Mouse (Mus musculus): ENCODE measurements around the gene Pank3.
A peak's percentile ranks its signal among the peaks of the same experiment; 100 is the strongest.
"Not testable (repeated sequence)": the region's sequence is repeated elsewhere in the genome, so short reads cannot be mapped to it uniquely, and the experiment has no call there.

The Pank3 gene

GRCm38 (mm10) chr11:35780336-35780735 lies 11.1 kb downstream of the Pank3 start:
- no peak for DNase-seq

GRCm38 (mm10) chr11:35782444-35782843 lies 13.2 kb downstream of the Pank3 start:
- no peak for DNase-seq

GRCm38 (mm10) chr11:35783038-35783437 lies 13.8 kb downstream of the Pank3 start:
- no peak for DNase-seq

GRCm38 (mm10) chr11:35784002-35784401 lies 14.7 kb downstream of the Pank3 start:
- no peak for DNase-seq

GRCm38 (mm10) chr11:35784537-35784936 lies 15.3 kb downstream of the Pank3 start:
- no peak for DNase-seq

DNA sequence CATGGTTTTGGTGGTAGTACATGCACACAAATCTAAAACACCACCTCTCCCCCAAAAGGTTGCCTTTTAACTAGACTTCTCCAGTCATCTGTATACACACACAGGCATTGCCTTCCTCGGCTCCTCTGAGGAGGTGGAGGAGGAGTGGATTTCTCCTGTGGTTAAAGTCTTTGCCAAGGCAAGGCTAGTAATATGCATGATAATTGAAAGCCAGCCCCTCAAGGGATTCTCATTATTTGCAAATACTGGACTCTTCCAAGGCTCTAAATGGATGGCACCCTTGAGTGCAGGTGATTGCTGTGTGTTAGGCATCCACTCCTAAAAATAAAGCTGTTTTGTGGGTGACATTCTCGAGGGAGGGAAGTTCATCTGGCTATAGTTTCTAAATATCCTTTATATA lies 19.2 kb downstream of the Pank3 start:
- no peak for DNase-seq

DNA sequence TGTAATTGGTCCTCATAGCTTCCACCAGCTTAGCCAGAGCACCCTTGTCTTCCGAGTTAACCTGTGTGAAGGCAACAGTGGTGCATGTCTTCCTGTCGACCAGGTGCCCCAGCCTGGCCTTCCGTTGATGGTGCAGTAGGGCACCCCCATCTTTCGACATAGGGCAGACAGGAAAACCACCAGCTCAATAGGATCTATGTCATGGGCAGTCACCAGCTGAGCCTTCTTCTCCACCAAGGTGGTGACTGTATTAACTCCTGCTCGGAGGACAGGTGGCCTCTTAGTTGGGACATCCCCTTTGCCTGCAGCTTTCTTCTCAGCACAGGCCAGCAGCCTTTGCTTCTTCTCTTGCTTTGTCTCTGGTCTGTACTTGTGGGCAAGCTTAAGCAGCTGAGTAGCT lies 23.5 kb downstream of the Pank3 start:
- DNase-seq = not testable (repeated sequence)

DNA sequence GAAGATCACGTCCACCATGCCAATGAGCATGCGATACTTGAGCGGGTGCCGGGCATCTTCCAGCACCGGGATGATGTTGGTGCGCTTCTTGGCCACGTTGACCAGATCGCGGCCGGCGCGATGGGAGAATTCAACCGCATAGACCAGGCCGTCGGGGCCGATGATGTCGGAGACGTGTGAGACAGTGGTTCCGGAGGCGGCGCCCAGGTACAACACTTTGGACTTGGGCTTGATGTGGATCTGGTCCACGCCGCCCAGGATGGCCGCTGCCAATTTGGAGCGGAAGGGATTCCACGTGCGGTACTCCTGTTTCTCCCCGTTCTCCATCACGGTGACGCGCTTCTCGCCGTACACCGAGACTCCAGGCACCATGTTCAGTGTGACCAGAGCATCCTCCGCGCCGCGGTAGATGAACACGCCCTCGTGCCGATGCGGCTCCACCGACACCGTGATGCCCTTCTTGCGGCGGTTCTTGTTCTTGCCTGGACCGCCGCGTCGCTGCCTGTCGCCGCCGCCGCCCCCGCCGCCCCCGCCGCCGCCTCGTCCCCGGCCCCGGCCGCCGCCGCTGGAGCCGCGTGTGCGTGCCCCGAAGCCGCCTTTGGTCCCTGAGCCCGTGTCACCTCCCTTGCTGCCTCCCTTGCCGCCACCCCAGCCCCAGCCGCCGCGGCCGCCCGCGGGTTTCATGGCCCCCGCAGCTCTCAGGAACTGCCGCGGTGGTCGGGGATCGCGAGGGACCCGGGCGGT lies 28.6 kb downstream of the Pank3 start:
- DNase-seq = peak in 1 of 2 experiments; percentile 3

- DNase-seq = no peak
Measured at GRCm38 (mm10) chr11:35798495-35798820, 29.2 kb downstream of the Pank3 start.

DNA sequence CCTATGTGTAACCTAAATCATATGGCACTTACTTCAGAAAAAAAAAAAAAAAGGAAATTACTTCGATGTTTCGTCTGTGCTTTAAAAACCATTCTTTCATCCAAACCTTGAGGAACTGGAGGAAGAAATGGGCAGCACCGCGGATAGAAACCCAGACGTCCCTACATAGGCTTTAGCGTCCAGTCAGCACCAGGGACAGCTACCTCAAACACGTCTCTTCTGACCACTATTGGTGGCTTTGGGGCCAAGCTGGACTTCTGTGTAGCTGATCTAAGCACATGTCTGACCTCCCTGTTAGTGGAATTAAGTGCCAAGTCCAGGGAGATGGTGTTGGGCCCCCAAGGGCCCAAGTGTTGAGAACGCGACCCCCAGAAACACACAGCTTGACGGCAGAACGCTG lies 29.6 kb downstream of the Pank3 start, which contains the start of gene Fbll1:
Gene Fbll1, minus strand, starts transcription at position 11 of the 400 bp plus-strand sequence.
- peak; percentile 19 to 25 for DNase-seq

- no peak for DNase-seq
Measured at GRCm38 (mm10) chr11:35801332-35801731, 32.0 kb downstream of the Pank3 start.

DNA sequence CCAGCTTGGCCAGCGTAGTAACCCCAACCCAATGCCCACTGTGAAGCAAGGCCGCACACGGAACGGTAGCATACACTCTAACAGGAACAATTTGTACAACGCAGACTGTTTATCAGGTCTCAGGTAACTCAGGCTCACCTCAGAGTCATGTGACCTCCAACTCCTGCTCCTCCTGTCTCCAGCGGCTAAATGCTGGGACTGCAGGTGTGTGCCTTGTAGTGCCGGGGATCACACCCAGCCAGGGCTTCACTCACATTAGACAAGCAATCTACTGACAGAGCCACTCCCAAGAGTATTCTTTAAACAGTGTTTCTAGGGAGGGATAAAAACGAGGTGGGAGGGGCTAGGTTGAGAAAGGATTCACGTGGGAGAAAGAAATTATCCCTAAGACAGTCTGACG lies 42.2 kb downstream of the Pank3 start:
- DNase-seq = no peak

DNA sequence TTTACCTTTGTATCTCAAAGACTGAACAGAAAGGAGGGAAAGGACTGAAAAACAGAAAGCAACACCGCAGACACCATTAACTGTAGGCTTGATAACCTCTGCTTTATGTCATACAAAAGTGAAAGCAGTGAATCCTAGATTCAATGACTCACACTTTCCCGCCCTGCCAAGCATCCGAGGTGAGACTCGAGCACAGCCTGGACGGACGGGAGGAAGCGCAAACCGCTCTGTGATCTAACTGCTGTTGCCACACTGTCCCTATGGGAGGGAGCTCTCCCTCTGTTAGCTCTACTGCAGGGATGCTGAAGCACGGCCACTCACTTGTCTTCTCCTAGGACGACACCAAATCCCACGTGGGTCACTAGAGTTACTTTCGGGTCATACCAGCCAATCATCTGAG lies 47.0 kb downstream of the Pank3 start:
- no peak for DNase-seq

GRCm38 (mm10) chr11:35827714-35828113 lies 58.4 kb downstream of the Pank3 start:
- no peak for DNase-seq

GRCm38 (mm10) chr11:35832139-35832538 lies 62.9 kb downstream of the Pank3 start:
- DNase-seq = no peak

GRCm38 (mm10) chr11:35833270-35833669 lies 64.0 kb downstream of the Pank3 start:
- peak in 1 of 2 experiments; percentile 4 for DNase-seq

GRCm38 (mm10) chr11:35834022-35834760 lies 64.9 kb downstream of the Pank3 start, which contains the start of gene Rars:
Gene Rars (minus strand): TSS chr11:35834506.
- DNase-seq = peak; percentile 96 to 97

DNA sequence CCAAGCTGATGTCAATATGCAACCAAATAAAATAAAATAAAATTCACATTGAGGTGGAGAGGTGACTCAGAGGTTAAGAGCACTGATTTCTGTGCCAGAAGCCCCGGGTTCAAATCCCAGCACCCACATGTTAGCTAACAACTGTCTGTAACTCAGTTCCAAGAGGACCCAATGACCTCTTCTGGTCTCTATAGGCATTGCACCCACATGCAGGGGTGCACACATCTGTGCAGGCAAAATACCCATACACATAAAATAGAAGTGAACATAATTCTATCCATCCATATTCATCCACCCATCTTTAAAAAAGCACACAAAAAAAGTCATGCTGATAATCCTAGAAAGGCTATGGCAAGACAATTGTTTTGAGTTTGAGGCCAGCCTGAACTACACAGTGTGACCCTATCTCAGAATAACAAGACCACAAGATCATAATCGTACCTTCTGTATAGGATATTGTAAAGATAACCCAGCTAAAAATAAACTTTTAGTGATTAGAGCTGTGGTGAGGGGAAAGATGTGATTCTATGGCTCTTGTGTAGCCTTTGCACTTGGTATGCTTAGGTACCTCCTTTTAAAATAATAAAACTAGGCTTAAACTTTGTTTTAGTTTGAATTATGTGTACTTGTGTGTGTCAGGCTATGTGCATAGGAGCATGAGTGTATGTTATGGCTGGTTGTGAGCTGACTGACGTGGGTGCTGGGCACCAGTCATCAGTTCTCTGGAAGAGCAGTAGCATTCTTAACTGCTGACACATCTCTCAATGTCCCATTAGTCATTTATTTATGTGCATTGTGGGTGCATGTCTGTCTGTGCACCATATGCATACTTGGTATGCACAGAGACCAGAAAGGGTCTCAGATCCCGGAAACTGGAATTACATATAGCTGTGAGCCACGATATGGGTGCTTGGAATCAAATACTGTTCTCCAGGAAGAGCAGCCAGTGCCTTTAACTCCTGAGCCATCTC lies 68.2 kb downstream of the Pank3 start:
- DNase-seq = no peak

- peak; percentile 90 to 92 for DNase-seq
Measured at GRCm38 (mm10) chr11:35838345-35839338, 69.4 kb downstream of the Pank3 start.

DNA sequence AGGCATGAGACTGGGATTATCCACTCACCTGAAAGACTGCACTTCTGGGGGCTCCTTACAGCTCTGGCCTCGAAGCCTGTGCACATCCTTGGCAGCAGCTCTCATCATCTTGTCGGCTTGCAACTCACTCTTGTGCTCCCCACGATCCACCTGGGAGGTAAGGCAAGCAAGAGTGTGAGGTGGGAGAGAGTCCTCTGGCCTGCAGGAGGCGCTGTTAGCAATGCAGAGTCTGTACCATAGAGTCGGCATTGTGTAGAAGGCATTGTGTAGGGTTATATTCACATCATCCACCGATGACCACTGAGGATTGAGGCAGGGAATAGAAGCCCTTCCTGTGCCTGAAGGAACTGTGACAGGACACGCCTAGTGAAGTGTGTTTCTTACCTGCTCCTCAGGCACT lies 71.0 kb downstream of the Pank3 start:
- peak; percentile 59 to 60 for DNase-seq

GRCm38 (mm10) chr11:35840806-35841205 lies 71.5 kb downstream of the Pank3 start:
- DNase-seq = not testable (repeated sequence)

All from B cell, adult 2 months (primary cell).